Mouse (Mus musculus) monocyte, adult 5-6 weeks (primary cell): ENCODE data around the gene Gm572. TPM values are rescaled to one million over a fixed set of nuclear protein-coding genes. Genes with fewer than 3 reads are reported as not detected.
A peak's percentile ranks its signal among the peaks of the same experiment; 100 is the strongest.

ENCODE experiments used
- ATAC-seq: fragments of 153-309, 156-312 bp; replicated peaks from 2 replicates; pipeline ENCODE4 v1.8.0; 2017; ENCODE audit warnings: mild to moderate bottlenecking; ENCODE audit not compliant: low TSS enrichment, insufficient number of reproducible peaks, severe bottlenecking, poor library complexity, low FRiP score
- total RNA-seq: library from RNA; stranded (forward); fragments of 200-1000, 200-491, 200-594 nt; gene quantifications from 3 replicates; pipeline ENCODE4 v1.2.3, GENCODE M21; 2017

Gm572 gene
- not detected in 3 replicates for total RNA-seq

DNA sequence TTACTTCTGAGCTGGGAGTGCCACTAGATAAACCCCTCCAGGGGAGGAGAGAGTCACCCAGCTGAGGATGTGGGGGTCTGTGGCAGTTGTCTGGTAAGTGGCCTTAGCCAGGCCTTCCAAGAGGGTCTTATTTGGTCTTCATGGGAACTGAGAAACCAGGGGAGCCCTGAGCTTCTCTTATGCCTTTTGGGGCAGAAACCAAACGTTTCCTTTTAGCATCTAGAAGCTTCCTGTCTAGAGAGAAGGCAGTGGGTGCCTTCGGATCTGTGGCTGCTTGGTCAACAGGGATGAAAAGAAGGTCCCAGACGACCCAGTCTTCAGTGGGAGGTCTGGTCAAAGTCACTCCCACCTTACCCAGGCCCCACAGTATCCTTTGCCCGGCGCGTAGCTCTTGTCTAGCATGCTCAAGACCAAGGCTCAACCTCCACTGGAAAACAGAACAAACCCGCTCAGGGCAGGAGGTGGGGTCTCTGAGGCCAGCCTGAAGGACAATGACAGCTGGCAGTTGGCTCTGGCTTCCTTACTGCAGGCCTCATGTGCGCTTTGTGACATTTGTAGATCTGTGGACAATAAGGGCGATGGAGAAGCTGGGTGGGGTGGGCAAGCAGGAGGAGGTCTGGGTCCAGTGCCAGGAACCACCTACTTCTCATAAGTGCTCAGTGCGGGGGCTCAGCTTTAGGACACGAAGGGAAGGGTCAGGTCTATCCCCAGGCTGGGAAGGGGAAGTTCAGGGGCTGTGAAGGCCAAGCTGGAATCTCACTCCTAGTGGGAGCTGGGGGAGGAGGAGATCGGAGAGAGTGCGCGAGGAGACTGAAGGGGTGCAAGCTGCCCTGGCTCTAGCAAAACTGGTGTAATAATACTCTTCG lies at the start of gene Gm572:
TSS of gene Gm572 (plus strand) at position 27 of the 866 bp plus-strand sequence.
- ATAC-seq, result no peak

GRCm38 (mm10) chr4:148593996-148594395 lies 49.1 kb upstream of the Gm572 start:
- no peak for ATAC-seq

- no peak for ATAC-seq
These were observed 47.2 kb upstream of the Gm572 start for GRCm38 (mm10) chr4:148595916-148596315.

- ATAC-seq, result no peak
These were observed 46.4 kb upstream of the Gm572 start for GRCm38 (mm10) chr4:148596731-148597130.

DNA sequence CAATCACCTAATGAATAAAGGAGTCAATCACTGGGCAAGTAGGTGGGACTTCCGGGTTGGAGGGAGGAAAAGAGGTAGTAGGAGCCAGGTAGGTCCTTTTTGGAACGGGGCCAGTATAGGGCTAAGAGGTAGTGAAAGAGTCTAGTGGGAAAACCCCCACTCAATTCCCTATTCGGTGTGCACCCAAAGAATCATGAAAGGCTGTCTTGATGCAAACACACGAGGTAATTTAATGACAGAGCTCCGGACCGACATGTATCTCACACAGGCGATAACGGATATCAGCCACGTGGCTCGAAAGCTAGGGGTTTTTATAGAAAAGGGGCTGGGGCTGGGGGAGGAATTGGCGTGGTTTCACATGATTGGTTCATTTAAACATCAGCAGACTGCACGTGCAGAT lies 44.3 kb upstream of the Gm572 start:
- ATAC-seq, result no peak

DNA sequence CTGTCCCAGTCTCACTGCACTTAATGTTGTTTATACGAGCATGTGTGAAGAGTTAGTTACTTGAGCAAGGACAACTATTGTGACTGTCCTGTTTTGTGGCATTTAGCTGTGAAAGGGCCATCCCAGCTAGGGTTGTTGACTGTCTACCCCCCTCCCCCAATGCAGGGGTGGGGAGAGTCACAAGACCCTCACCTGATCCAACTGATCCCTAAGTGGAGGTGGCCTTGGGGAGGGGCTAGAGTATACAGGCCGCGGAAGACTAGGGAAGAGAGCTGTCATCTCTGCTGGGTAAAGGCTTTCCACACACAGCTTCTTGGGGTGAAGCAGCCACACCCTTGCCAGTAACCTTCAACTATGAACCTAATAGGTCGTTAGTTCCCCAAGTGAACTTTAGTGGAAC lies 42.8 kb upstream of the Gm572 start:
- ATAC-seq, result no peak

GRCm38 (mm10) chr4:148601871-148602270 lies 41.2 kb upstream of the Gm572 start:
- no peak for ATAC-seq

DNA sequence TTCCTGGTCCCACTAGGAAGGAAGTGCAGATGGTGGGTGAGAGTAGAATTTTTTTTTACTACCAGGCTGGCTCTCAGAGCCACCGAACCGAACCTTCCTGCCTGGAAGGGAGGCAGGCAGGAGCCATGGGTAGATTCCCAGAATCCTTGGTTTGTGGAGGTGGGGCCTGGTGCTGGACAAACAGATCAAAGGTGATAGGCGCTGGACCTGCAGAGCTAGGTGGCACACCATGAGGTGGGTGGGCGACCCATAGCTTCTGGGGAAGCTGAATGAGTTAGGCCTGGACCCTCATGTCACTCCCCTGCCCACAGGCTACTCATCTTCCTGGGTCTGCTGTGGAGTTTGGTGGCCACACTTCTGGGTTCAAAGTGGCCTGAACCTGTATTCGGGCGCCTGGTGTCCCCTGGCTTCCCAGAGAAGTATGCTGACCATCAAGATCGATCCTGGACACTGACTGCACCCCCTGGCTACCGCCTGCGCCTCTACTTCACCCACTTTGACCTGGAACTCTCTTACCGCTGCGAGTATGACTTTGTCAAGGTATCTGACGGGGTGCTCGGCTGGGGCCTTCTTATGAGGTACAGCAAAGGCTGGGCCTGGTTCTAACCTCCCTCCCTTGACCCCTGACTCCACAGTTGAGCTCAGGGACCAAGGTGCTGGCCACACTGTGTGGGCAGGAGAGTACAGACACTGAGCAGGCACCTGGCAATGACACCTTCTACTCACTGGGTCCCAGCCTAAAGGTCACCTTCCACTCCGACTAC lies 40.6 kb upstream of the Gm572 start, which contains the start of gene Masp2:
TSS of gene Masp2 (plus strand) at position 198 of the 764 bp plus-strand sequence.
- ATAC-seq, result no peak

- ATAC-seq, result no peak
These were observed 39.6 kb upstream of the Gm572 start for GRCm38 (mm10) chr4:148603376-148604139.

- no peak for ATAC-seq
These were observed 39.0 kb upstream of the Gm572 start for GRCm38 (mm10) chr4:148604141-148604540.

DNA sequence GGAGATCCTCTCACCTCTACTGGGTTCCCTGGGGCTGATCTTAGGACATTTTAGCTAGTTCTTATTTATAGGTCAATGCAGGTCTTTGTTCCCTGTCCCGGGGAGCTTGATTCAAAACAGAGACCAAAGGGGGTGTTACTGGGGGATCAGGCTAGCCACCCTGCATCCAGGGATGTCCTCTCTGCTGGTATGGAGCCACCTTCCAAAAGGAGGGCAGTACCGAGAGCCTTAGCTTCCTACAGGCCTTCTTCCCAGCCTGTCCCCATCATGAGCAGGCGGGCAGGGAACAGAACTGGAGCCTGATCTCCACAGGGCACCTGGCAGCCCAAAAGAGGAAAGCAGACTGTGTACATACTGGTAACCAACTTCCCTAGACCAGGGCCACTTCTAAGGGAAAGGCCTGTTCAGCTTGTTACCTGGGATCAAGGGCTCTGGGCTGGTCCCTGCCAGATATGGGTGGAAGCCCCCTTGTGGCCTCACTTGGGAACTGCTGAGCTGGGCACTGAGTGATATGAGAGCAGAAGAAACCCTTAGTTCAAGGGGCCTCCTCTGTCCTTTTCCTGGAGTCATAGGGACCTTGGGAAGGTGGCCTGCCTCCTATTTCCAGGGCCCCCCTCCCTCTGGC lies 38.5 kb upstream of the Gm572 start:
- ATAC-seq, result peak; percentile 41; the same call in 1 of the 2 replicates

GRCm38 (mm10) chr4:148607758-148608157 lies 35.4 kb upstream of the Gm572 start:
- peak; percentile 69; the same call in 1 of the 2 replicates for ATAC-seq

- ATAC-seq, result no peak
These were observed 33.3 kb upstream of the Gm572 start for GRCm38 (mm10) chr4:148609805-148610204.

GRCm38 (mm10) chr4:148610631-148611364 lies 32.3 kb upstream of the Gm572 start:
- no peak for ATAC-seq

DNA sequence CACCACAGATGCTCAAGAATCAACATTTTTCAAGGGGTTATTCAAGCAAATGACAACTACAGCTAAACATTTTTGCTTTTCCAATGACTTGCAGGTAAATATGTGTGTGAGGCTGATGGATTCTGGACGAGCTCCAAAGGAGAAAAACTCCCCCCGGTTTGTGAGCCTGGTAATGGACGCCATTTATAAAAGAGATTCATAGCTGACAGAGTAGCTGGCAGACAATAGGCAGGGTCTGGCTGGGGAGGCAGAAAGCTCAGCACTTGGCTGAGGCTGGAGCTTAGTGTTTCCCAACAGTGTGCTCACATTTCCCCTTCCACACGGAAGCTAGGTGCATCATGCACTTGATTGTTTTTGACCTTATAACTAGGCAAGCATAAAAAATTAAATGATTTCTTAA lies 30.6 kb upstream of the Gm572 start:
- ATAC-seq, result no peak

DNA sequence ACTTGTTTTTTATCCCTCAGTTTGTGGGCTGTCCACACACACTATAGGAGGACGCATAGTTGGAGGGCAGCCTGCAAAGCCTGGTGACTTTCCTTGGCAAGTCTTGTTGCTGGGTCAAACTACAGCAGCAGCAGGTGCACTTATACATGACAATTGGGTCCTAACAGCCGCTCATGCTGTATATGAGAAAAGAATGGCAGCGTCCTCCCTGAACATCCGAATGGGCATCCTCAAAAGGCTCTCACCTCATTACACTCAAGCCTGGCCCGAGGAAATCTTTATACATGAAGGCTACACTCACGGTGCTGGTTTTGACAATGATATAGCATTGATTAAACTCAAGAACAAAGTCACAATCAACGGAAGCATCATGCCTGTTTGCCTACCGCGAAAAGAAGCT lies 29.4 kb upstream of the Gm572 start:
- no peak for ATAC-seq

GRCm38 (mm10) chr4:148619805-148620204 lies 23.3 kb upstream of the Gm572 start:
- no peak for ATAC-seq

GRCm38 (mm10) chr4:148620718-148621117 lies 22.4 kb upstream of the Gm572 start:
- no peak for ATAC-seq
